Mouse (Mus musculus) myocyte (in vitro differentiated cells): ENCODE measurements around the gene Fam163b.
A peak's percentile ranks its signal among the peaks of the same experiment; 100 is the strongest.

ENCODE experiments used
- CEBPB ChIP-seq: IDR thresholded peaks from 2 replicates; pipeline ENCODE4 v1.6.1; 2011; ENCODE audit warnings: mild to moderate bottlenecking, moderate library complexity; ENCODE audit not compliant: poor library complexity, insufficient read depth, severe bottlenecking
- E2F4 ChIP-seq: IDR thresholded peaks from one replicate; pipeline ENCODE4 v1.6.1; 2011; ENCODE audit warnings: mild to moderate bottlenecking, control low read depth, moderate library complexity; ENCODE audit not compliant: insufficient read depth
- MAX ChIP-seq: IDR thresholded peaks from one replicate; pipeline ENCODE4 v1.6.1; 2011; ENCODE audit warnings: low read depth, mild to moderate bottlenecking, control low read depth
- MYOD1 ChIP-seq, 3 experiments: IDR thresholded peaks; one replicate each; pipeline ENCODE4 v1.6.1; 2011; ENCODE audit warnings: control low read depth in 2 of 3, low read depth in 2 of 3, mild to moderate bottlenecking in 2 of 3, moderate library complexity in 1 of 3; ENCODE audit not compliant: insufficient read length in 2 of 3, control insufficient read depth in 1 of 3
- MYOG ChIP-seq, 3 experiments: IDR thresholded peaks; one replicate each; pipeline ENCODE4 v1.6.1; 2011; ENCODE audit warnings: control low read depth in 2 of 3, low read depth in 2 of 3, mild to moderate bottlenecking in 2 of 3; ENCODE audit not compliant: insufficient read length in 2 of 3, control insufficient read depth in 1 of 3, insufficient read depth in 1 of 3
- POLR2A ChIP-seq: IDR thresholded peaks from one replicate; pipeline ENCODE4 v1.6.1; 2011; ENCODE audit warnings: low read depth, mild to moderate bottlenecking, control low read depth, moderate library complexity; ENCODE audit not compliant: insufficient read length
- POLR2AphosphoS2 ChIP-seq: IDR thresholded peaks from one replicate; pipeline ENCODE4 v1.6.1; 2011; ENCODE audit warnings: low read depth, control low read depth; ENCODE audit not compliant: insufficient read length
- REST ChIP-seq: IDR thresholded peaks from one replicate; pipeline ENCODE4 v1.6.1; 2011; ENCODE audit warnings: mild to moderate bottlenecking, control low read depth, moderate library complexity; ENCODE audit not compliant: insufficient read depth, insufficient read length
- TCF12 ChIP-seq: IDR thresholded peaks from one replicate; pipeline ENCODE4 v1.6.1; 2011; ENCODE audit warnings: mild to moderate bottlenecking, control low read depth; ENCODE audit not compliant: poor library complexity, insufficient read depth, severe bottlenecking

- TF ChIP-seq MYOD1 (IDR thresholded peaks at IDR 0.05; ENCODE audit: control insufficient read depth in 1 of 3, insufficient read length in 2 of 3, low read depth in 2 of 3) = peak; percentile 20 to 100 (median 94)
- peak; percentile 66 for TF ChIP-seq POLR2A
- TF ChIP-seq E2F4 = no peak
- no peak for TF ChIP-seq CEBPB
- peak; percentile 90 for TF ChIP-seq POLR2AphosphoS2
- peak; percentile 52 for TF ChIP-seq MAX
- no peak for TF ChIP-seq REST
- TF ChIP-seq MYOG (IDR thresholded peaks at IDR 0.05; ENCODE audit: control insufficient read depth in 1 of 3, insufficient read depth in 1 of 3, insufficient read length in 2 of 3, low read depth in 2 of 3) = peak; percentile 85 to 99 (median 94)
- peak; percentile 75 for TF ChIP-seq TCF12
These were observed 72.6 kb downstream of the Fam163b start for GRCm38 (mm10) chr2:27069646-27070045.
